Comparison of ENCODE assay signal across 8 mouse cellular contexts in genomic region chr7:35501995-35502394, GRCm38 (mm10). TPM values are rescaled to one million over a fixed set of nuclear protein-coding genes. Genes with fewer than 3 reads are reported as not detected.
DNase-seq lines count a peak whose midpoint lies in the region; ATAC-seq and TF ChIP-seq lines count a peak whose summit lies in the region.

No protein-coding gene starts in this region.

- no peak overlapping the region for H3K4me3 ChIP-seq in kidney, postnatal 0 days (replicated peaks; ENCODE audit: low read depth, low read length)

- H3K36me3 ChIP-seq in kidney, postnatal 0 days (ENCODE audit: insufficient read depth, low read length), result no peaks in the 10 kb centered on the region

- peak; percentile 5 to 14 for DNase-seq in heart, postnatal 14 days
- no peak for DNase-seq in heart, postnatal 25 days (ENCODE audit: low spot score)
- DNase-seq in urinary bladder, postnatal 25 days (ENCODE audit: low spot score), result peak; percentile 3
- DNase-seq in urinary bladder, postnatal 10 days (ENCODE audit: low spot score), result no peak
- peak; percentile 66 for DNase-seq in kidney, postnatal 0 days (ENCODE audit: low spot score)
- no peak for DNase-seq in adrenal gland, adult 8-10 months
- DNase-seq in layer of hippocampus, adult 9-10 months (ENCODE audit: low spot score), result no peak

- no peak overlapping the region for H3K27ac ChIP-seq in kidney, postnatal 0 days

- no peak overlapping the region for H3K9ac ChIP-seq in kidney, postnatal 0 days (ENCODE audit: low read depth, low read length)

- 19% methylated on average over 4 of the region's 4 CpGs for WGBS in kidney, postnatal 0 days

- no peak for ATAC-seq in kidney, postnatal 0 days (replicated peaks; ENCODE audit: low FRiP score, low read depth)
- ATAC-seq in erythroblast, adult 5-6 weeks (replicated peaks; ENCODE audit: low FRiP score, poor library complexity, severe bottlenecking), result no peak

- intact Hi-C loops in heart, postnatal 14 days (cut with DNase I), result no loop called here
- intact Hi-C loops in heart, postnatal 25 days (cut with DNase I), result no loop called here

- H3K27me3 ChIP-seq in kidney, postnatal 0 days (ENCODE audit: insufficient read depth, low read length), result no peaks in the 10 kb centered on the region

- no peak overlapping the region for H3K4me2 ChIP-seq in kidney, postnatal 0 days (ENCODE audit: low read length)

- no peaks in the 10 kb centered on the region for H3K9me3 ChIP-seq in kidney, postnatal 0 days (replicated peaks; ENCODE audit: low read length)

- H3K4me1 ChIP-seq in kidney, postnatal 0 days (replicated peaks; ENCODE audit: insufficient read depth, low read length), result no peaks in the 10 kb centered on the region

- peak; percentile 63 for TF ChIP-seq CTCF in kidney, postnatal 0 days (IDR thresholded peaks at IDR 0.05; ENCODE audit: low read depth)

RNA-seq across cellular contexts. Expression of gene Tdrd12, which starts 35.5 kb away (rescaled TPM):
- under 1 TPM in 1 of 2 experiments, not detected in 1; 0.44 TPM for total RNA-seq in heart, postnatal 14 days (2021)
- under 1 TPM in 1 of 2 experiments, not detected in 1; 0.42 TPM for total RNA-seq in heart, postnatal 25 days (2021)
- polyA plus RNA-seq in kidney, postnatal 0 days (2015; fragmentation: Nextera tagmentation; extraction: Ambion mirVana), result 0.38 and 0.62 TPM in 2 replicates
- total RNA-seq in erythroblast, adult 5-6 weeks (2015; ENCODE audit: low replicate concordance), result not detected in 2 replicates
- total RNA-seq in erythroblast, adult 5-6 weeks (2017; ENCODE audit: low replicate concordance), result 0.94 TPM in 1 of 2 replicates, not detected in the other
- under 1 TPM in 2 of 4 experiments, not detected in 2; 0.16 to 0.63 TPM for total RNA-seq in adrenal gland, adult 8-10 months (2022)

RNA-seq across cellular contexts. Expression of gene Slc7a9, which starts 53.4 kb away (rescaled TPM):
- total RNA-seq in heart, postnatal 14 days (2021), result not detected
- not detected for total RNA-seq in heart, postnatal 25 days (2021)
- 31.8 and 35.1 TPM in 2 replicates for polyA plus RNA-seq in kidney, postnatal 0 days (2015; fragmentation: Nextera tagmentation; extraction: Ambion mirVana)
- not detected in 2 replicates for total RNA-seq in erythroblast, adult 5-6 weeks (2015; ENCODE audit: low replicate concordance)
- not detected in 2 replicates for total RNA-seq in erythroblast, adult 5-6 weeks (2017; ENCODE audit: low replicate concordance)
- total RNA-seq in adrenal gland, adult 8-10 months (2022), result not detected

RNA-seq across cellular contexts. Expression of gene Nudt19, which starts 54.1 kb away (rescaled TPM):
- total RNA-seq in heart, postnatal 14 days (2021), result 10 to 100 TPM; 70.6 to 77.4 TPM
- 10 to 100 TPM; 75.1 to 83.7 TPM for total RNA-seq in heart, postnatal 25 days (2021)
- polyA plus RNA-seq in kidney, postnatal 0 days (2015; fragmentation: Nextera tagmentation; extraction: Ambion mirVana), result 135 and 138 TPM in 2 replicates
- 55.3 and 55.8 TPM in 2 replicates for total RNA-seq in erythroblast, adult 5-6 weeks (2015; ENCODE audit: low replicate concordance)
- total RNA-seq in erythroblast, adult 5-6 weeks (2017; ENCODE audit: low replicate concordance), result 10.0 and 24.4 TPM in 2 replicates
- total RNA-seq in adrenal gland, adult 8-10 months (2022), result 10 to 100 TPM; 44.2 to 54.7 (median 49.3) TPM

Comparison
In these comparisons a context has a peak if more than half of its experiments do, and no peak if none do; other contexts are left out.
1. DNase-seq: peak in heart, postnatal 14 days (2 of 2), urinary bladder, postnatal 25 days (single experiment) and kidney, postnatal 0 days (single experiment); none in heart, postnatal 25 days (single experiment), urinary bladder, postnatal 10 days (single experiment), adrenal gland, adult 8-10 months (single experiment) and layer of hippocampus, adult 9-10 months (single experiment).